Mouse (Mus musculus) small intestine, adult 2 months (tissue): ENCODE measurements at regions not wholly inside any gene's neighbourhood (a gene's known extent, or its start where the extent isn't known, plus 50 kb on each side); places are given as distances from the start of the nearest gene placed in this dataset.

Experiments
- H3K27ac ChIP-seq: fragments of 200-500 bp; 2 replicates; pipeline ENCODE4 v1.5.1; 2012; ENCODE audit warnings: low read depth, low read length, control low read depth, inconsistent platforms; ENCODE audit not compliant: insufficient read depth
- H3K27me3 ChIP-seq: fragments of 200-500 bp; 2 replicates; pipeline ENCODE4 v1.6.1; 2012; ENCODE audit warnings: mild to moderate bottlenecking, moderate library complexity, low read length, inconsistent platforms; ENCODE audit not compliant: control insufficient read depth, insufficient read depth
- H3K36me3 ChIP-seq: fragments of 200-500 bp; 2 replicates; pipeline ENCODE4 v1.6.1; 2012; ENCODE audit warnings: mild to moderate bottlenecking, low read length, control low read depth, inconsistent platforms; ENCODE audit not compliant: control insufficient read depth, insufficient read depth
- H3K4me1 ChIP-seq: fragments of 200-500 bp; 2 replicates; pipeline ENCODE4 v1.6.1; 2012; ENCODE audit warnings: low read length, inconsistent platforms, mixed read lengths; ENCODE audit not compliant: control insufficient read depth, insufficient read depth, insufficient read length
- H3K4me3 ChIP-seq: fragments of 200-500 bp; 2 replicates; pipeline ENCODE4 v1.5.1; 2012; ENCODE audit warnings: low read depth, mild to moderate bottlenecking, control low read depth, inconsistent platforms, low read length, moderate library complexity
- CTCF ChIP-seq: fragments of 200-500 bp; IDR thresholded peaks from 2 replicates; pipeline ENCODE4 v1.5.1; 2012; ENCODE audit warnings: low read depth, mild to moderate bottlenecking, control low read depth, inconsistent platforms, low read length, moderate library complexity, mixed read lengths; ENCODE audit not compliant: insufficient replicate concordance, insufficient read length; ENCODE audit errors: extremely low read depth
- POLR2A ChIP-seq: fragments of 200-500 bp; IDR thresholded peaks from 2 replicates; pipeline ENCODE4 v1.6.1; 2012; ENCODE audit warnings: low read depth, mild to moderate bottlenecking, control low read depth, inconsistent platforms, low read length, moderate library complexity
- WGBS: fragments of 180-500 bp; shearing (Covaris S2); methylation state at CpG from one replicate; pipeline ENCODE4 v1.1.7; 2018; 5-methylcytosine and 5-hydroxymethylcytosine counted together

DNA sequence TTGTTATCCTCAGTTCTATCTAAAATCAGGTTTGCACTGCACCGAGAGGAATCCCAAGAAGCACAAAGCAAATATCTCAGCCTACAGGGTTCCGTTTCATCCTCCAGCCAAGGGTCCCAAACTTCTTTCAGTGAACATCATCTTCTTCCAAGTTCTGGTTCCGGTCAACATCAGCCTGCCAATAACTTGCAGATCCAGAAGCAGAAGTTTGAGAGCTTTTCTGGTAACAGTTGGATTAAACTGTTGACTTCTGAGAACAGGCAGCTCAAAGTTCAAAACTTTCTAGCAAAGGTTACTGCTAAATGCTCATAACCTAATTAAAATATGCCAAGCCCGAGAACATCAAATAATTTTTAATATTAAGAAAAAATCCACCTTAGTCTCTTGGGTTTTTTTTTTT, 237.0 kb upstream of the Gm37988 start:
- no peak overlapping the region for H3K4me3 ChIP-seq
- no peaks in the 10 kb centered on the region for H3K36me3 ChIP-seq
- no peak overlapping the region for H3K27ac ChIP-seq
- no peak for TF ChIP-seq POLR2A
- no peak for TF ChIP-seq CTCF
- H3K4me1 ChIP-seq, result peaks cover 4% of the 10 kb centered on the region
- 87% methylated on average over 4 of the region's 4 CpGs for WGBS
- no peaks in the 10 kb centered on the region for H3K27me3 ChIP-seq

DNA sequence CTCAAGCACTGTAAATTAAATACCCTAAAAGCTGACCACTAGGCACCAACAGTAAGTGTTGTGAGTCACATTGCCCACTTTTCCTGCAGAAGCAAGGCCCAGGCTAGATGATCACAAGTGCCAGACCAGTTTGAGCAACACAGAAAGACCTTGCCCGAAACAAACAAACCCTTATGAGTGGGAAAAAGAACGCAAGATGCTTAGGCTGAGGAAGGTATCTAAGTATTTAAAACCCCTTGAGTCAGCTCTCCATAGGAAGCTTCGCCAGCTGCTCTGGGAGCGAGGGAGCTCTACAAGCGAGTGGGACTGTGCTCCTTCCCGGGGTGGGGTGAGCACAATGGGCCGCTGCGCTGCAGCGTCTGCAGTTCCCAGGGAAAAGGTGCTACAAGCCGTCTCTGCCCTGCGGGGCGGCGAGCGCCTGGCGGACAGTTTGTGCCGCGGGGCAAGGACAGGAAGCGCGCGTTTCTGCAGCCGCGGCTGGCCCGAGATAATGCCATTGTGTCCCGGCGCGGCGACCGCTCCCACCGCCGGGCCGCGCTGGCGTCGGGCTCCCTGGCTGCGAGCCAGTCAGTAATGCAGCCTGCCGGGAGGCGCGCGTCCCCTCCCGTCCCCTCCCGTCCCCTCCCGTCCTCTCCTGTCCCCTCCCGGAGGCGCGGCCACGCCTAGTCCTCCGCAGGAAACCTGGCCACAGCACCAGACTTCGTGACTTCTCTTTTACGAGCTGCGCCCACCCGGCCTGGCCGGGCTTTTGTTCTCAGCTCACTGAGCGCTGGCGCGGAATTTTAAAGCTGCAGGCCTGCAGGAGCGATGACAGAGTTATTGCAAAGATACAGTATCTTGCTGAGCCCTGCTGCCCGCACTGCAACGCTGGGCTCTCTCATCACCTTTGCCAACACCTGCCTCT, 236.1 kb upstream of the Gm37988 start:
- Histone ChIP-seq H3K27ac (peak overlapping the region; percentile 3; the same call in 1 of the 2 replicates), H3K4me3 (peak overlapping the region; percentile 61), H3K27me3 (no peaks in the 10 kb centered on the region), H3K4me1 (peaks cover 4% of the 10 kb centered on the region), H3K36me3 (no peaks in the 10 kb centered on the region)
- 1% methylated on average over 58 of the region's 58 CpGs for WGBS
- peak; percentile 28; the same call in 1 of the 2 replicates for TF ChIP-seq CTCF
- no peak for TF ChIP-seq POLR2A

DNA sequence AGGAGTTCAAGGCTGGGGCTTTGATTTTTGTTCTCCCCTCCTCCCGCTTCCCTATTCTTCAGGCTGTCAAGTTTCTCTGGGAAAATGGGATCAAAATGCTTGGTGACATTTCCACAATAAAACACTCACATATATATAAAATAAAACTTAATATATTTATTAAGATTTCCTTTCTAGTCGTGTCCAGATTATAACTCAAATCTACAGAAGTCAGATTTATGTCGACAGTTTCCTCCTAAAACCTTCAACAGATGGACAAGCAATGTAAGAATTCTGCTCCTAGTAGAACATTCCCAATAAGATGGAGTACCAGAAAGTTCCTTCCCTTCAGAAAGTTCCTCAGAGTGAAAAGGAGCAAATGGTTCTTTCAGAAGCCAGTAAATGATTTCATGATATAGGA, 235.4 kb upstream of the Gm37988 start:
- Histone ChIP-seq H3K27me3 (no peaks in the 10 kb centered on the region), H3K36me3 (no peaks in the 10 kb centered on the region), H3K27ac (no peak overlapping the region), H3K4me1 (peaks cover 4% of the 10 kb centered on the region), H3K4me3 (no peak overlapping the region)
- 83% methylated on average over 3 of the region's 3 CpGs for WGBS
- TF ChIP-seq CTCF (no peak), POLR2A (no peak)

DNA sequence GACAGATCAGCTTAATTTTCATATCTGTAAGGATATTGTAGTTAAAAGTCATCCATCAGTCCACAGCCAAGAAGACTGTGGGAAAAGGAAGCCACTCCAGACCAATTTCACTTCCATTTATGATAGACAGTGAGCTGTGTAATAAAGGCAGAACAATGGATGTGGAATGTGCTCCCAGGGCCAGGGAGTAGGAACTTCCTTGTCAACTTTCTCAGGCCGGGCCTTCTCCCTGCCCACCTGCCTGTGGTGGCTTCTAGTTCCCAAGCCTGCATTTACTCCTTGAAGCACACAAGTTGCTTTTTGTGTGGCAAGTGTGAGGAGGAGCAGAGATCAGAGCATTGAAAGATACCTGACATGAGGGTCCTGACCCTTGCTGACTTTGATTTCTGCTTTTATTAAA, 233.6 kb upstream of the Gm37988 start:
- TF ChIP-seq CTCF (no peak), POLR2A (no peak)
- H3K27ac ChIP-seq, result no peak overlapping the region
- H3K27me3 ChIP-seq, result no peaks in the 10 kb centered on the region
- no peaks in the 10 kb centered on the region for H3K36me3 ChIP-seq
- WGBS, result 27% methylated on average over 1 of the region's 1 CpGs
- peaks cover 4% of the 10 kb centered on the region for H3K4me1 ChIP-seq
- H3K4me3 ChIP-seq, result no peak overlapping the region

DNA sequence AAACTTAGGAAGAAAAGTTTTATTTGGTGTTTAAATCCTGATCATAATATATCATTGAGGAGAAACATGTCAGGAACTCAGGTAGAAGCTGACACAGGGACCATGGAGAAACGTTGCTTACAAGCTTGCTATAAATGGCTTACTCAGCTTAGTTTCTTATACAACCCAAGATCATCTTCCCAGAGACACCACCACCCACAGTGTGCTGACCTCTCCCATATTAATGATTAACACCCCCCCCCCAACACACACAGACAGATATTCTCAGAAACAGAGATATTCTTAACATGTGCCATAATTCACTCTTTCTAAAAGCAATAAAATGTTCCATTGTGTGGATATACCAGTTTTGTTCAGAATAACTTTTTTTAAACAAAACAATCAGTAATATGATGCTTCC, 230.7 kb upstream of the Gm37988 start:
- no peak overlapping the region for H3K27ac ChIP-seq
- H3K4me1 ChIP-seq, result no peaks in the 10 kb centered on the region
- no peak for TF ChIP-seq CTCF
- no peak for TF ChIP-seq POLR2A
- 41% methylated on average over 1 of the region's 1 CpGs for WGBS
- no peaks in the 10 kb centered on the region for H3K36me3 ChIP-seq
- H3K4me3 ChIP-seq, result no peak overlapping the region
- H3K27me3 ChIP-seq, result no peaks in the 10 kb centered on the region

DNA sequence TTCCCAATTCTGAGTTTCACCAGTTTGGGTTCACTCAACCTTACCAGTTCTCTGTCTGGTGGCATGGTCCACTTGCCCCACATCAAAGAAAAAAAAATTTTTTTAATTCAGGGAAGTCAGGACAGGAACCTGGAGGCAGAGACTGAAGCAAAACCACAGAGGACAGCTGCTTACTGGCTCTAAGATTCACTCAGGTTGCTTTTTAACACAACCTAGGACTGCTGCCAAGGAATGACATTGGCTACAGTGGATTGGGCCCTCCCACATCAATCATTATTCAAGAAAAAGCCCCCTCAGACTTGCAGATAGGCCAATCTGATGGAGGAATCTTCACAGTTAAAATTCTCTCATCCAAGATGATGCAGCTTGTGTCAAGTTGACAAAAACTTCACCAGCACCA, 225.2 kb upstream of the Gm37988 start:
- Histone ChIP-seq H3K27ac (no peak overlapping the region), H3K36me3 (no peaks in the 10 kb centered on the region), H3K4me1 (no peaks in the 10 kb centered on the region), H3K4me3 (no peak overlapping the region), H3K27me3 (no peaks in the 10 kb centered on the region)
- no peak for TF ChIP-seq CTCF

DNA sequence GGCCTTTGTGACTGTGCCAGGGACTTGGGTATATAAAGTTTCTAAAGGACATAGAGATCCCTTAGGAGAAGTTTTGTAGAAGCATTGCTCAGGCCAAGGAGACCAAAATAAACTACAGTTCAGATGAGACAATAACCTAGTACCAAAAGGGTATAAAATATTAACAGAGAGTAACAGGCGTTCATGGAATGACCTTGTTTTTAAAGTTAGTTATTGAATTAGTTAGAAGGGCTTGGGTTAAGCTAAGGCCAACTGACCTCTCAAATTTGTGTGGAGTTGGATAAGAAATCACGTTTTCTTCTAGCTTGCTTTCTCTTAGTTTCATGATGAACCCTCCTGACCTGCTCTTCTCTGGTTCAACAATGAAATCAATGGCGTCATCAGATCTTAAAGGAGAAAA, 209.8 kb upstream of the Gm37988 start:
- WGBS, result 59% methylated on average over 3 of the region's 3 CpGs
- no peak for TF ChIP-seq POLR2A
- no peaks in the 10 kb centered on the region for H3K27me3 ChIP-seq

More for the DNA sequence above, 209.8 kb upstream of the Gm37988 start:
- H3K4me1 ChIP-seq, result peaks cover 8% of the 10 kb centered on the region; the same call in 1 of the 2 replicates
- no peaks in the 10 kb centered on the region for H3K36me3 ChIP-seq
- no peak overlapping the region for H3K27ac ChIP-seq
- no peak overlapping the region for H3K4me3 ChIP-seq
